ENCODE assay signal across 10 mouse cellular contexts in the genomic region with DNA sequence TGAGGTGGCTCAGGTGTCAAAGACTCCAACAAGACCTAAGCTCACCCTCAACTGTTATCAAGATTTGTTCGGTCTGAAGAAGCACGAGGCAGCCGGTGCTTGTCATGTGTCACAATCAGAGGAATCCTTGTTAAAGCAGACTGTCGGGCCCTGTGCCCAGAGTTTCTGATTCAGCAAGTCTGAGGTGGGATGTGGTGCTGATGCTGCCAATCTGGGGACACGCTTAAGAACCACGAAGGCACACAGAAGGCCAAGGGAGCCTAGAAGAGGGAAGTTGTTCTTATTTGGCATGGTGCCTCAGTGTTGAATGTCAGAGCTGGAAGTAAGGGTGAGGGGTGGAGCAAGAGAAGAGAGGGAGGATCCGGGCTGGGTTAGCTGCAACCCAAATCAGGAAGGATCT.
A peak's percentile ranks its signal among the peaks of the same experiment; 100 is the strongest.
DNase-seq lines count a peak whose midpoint lies in the region; ATAC-seq and TF ChIP-seq lines count a peak whose summit lies in the region.
"Had no signal": no experiment of that assay in that cellular context is flagged by ENCODE, and none has a peak within 500 bp of the region (broad histone marks: within the 10 kb centered on the region; RNA-seq: fewer than 3 reads in every experiment).

No protein-coding gene starts in this region.

- no peaks in the 10 kb centered on the region for H3K4me1 ChIP-seq in forebrain, postnatal 0 days (ENCODE audit: insufficient read depth)
- peaks cover 15% of the 10 kb centered on the region for H3K4me1 ChIP-seq in forebrain, embryonic 12.5 days
- H3K4me1 ChIP-seq in lung, embryonic 14.5 days (ENCODE audit: insufficient read depth): peaks cover 44% of the 10 kb centered on the region
- peaks cover 17% of the 10 kb centered on the region for H3K4me1 ChIP-seq in hindbrain, embryonic 12.5 days
- H3K4me1 ChIP-seq: liver, embryonic 13.5 days had no signal

- no peak overlapping the region for H3K9ac ChIP-seq in forebrain, postnatal 0 days
- no peak overlapping the region for H3K9ac ChIP-seq in forebrain, embryonic 12.5 days
- H3K9ac ChIP-seq in lung, embryonic 14.5 days: no peak overlapping the region
- no peak overlapping the region for H3K9ac ChIP-seq in hindbrain, embryonic 12.5 days
- H3K9ac ChIP-seq: liver, embryonic 13.5 days had no signal

- TF ChIP-seq CTCF in forebrain, postnatal 0 days (IDR thresholded peaks at IDR 0.05; ENCODE audit: low read depth): no peak
- TF ChIP-seq CTCF in lung, embryonic 14.5 days (IDR thresholded peaks at IDR 0.05; ENCODE audit: low read depth): no peak

- no peaks in the 10 kb centered on the region for H3K9me3 ChIP-seq in forebrain, postnatal 0 days (ENCODE audit: low read length)
- H3K9me3 ChIP-seq in forebrain, embryonic 12.5 days: no peaks in the 10 kb centered on the region
- no peaks in the 10 kb centered on the region for H3K9me3 ChIP-seq in lung, embryonic 14.5 days (ENCODE audit: low read depth, low read length)
- H3K9me3 ChIP-seq in hindbrain, embryonic 12.5 days (replicated peaks): 0 out of 2 replicates have a peak, but pooled peaks cover 5% of the 10 kb centered on the region
- H3K9me3 ChIP-seq: liver, embryonic 13.5 days had no signal

- H3K27ac ChIP-seq in forebrain, postnatal 0 days (ENCODE audit: low read depth, low read length): no peak overlapping the region
- H3K27ac ChIP-seq in forebrain, embryonic 12.5 days: no peak overlapping the region
- peak overlapping the region; percentile 51 for H3K27ac ChIP-seq in lung, embryonic 14.5 days (ENCODE audit: low read depth)
- H3K27ac ChIP-seq in hindbrain, embryonic 12.5 days: no peak overlapping the region
- H3K27ac ChIP-seq: liver, embryonic 13.5 days had no signal

- no peaks in the 10 kb centered on the region for H3K27me3 ChIP-seq in forebrain, postnatal 0 days (ENCODE audit: insufficient read depth, low read length)
- peaks cover 12% of the 10 kb centered on the region; the same call in 1 of the 2 replicates for H3K27me3 ChIP-seq in forebrain, embryonic 12.5 days
- no peaks in the 10 kb centered on the region for H3K27me3 ChIP-seq in lung, embryonic 14.5 days (ENCODE audit: insufficient read depth, low read length)
- peaks cover 4% of the 10 kb centered on the region; the same call in 1 of the 2 replicates for H3K27me3 ChIP-seq in hindbrain, embryonic 12.5 days
- H3K27me3 ChIP-seq: liver, embryonic 13.5 days had no signal

- no peak overlapping the region for H3K4me2 ChIP-seq in forebrain, postnatal 0 days (ENCODE audit: low read depth)
- H3K4me2 ChIP-seq in forebrain, embryonic 12.5 days: no peak overlapping the region
- no peak overlapping the region for H3K4me2 ChIP-seq in lung, embryonic 14.5 days
- no peak overlapping the region for H3K4me2 ChIP-seq in hindbrain, embryonic 12.5 days (replicated peaks)
- H3K4me2 ChIP-seq: liver, embryonic 13.5 days had no signal

- H3K36me3 ChIP-seq in forebrain, postnatal 0 days (ENCODE audit: insufficient read depth): no peaks in the 10 kb centered on the region
- H3K36me3 ChIP-seq in forebrain, embryonic 12.5 days (replicated peaks): no peaks in the 10 kb centered on the region
- no peaks in the 10 kb centered on the region for H3K36me3 ChIP-seq in lung, embryonic 14.5 days (ENCODE audit: insufficient read depth)
- H3K36me3 ChIP-seq in hindbrain, embryonic 12.5 days: no peaks in the 10 kb centered on the region
- H3K36me3 ChIP-seq: liver, embryonic 13.5 days had no signal

- ATAC-seq in forebrain, postnatal 0 days: peak; percentile 51
- no peak for ATAC-seq in forebrain, embryonic 12.5 days (ENCODE audit: low FRiP score)
- ATAC-seq in lung, embryonic 14.5 days (ENCODE audit: insufficient read depth): peak; percentile 66
- ATAC-seq in hindbrain, embryonic 12.5 days (ENCODE audit: low FRiP score): no peak

- intact Hi-C loops in heart, postnatal 36 days (cut with DNase I): no loop called here

- no peak overlapping the region for H3K4me3 ChIP-seq in forebrain, postnatal 0 days (ENCODE audit: low read depth, low read length)
- no peak overlapping the region for H3K4me3 ChIP-seq in forebrain, embryonic 12.5 days (replicated peaks)
- H3K4me3 ChIP-seq in lung, embryonic 14.5 days (ENCODE audit: low read depth, low read length): no peak overlapping the region
- H3K4me3 ChIP-seq in hindbrain, embryonic 12.5 days: no peak overlapping the region
- H3K4me3 ChIP-seq: erythroblast, embryonic 14.5 days; liver, embryonic 13.5 days had no signal

- peak; percentile 65 for DNase-seq in forebrain, postnatal 0 days
- DNase-seq in Muller cell, postnatal 12 days (ENCODE audit: inconsistent ontology term): peak; percentile 66
- peak; percentile 22 to 23 for DNase-seq in heart, postnatal 36 days
- DNase-seq in lung, embryonic 14.5 days: peak; percentile 89
- no peak for DNase-seq in thymus, postnatal 36 days
- no peak for DNase-seq in ovary, adult 18-20 months (ENCODE audit: low spot score)
- DNase-seq: liver, embryonic 13.5 days had no signal

- 60% methylated on average over 7 of the region's 7 CpGs for WGBS in forebrain, postnatal 0 days
- 89% methylated on average over 7 of the region's 7 CpGs for WGBS in forebrain, embryonic 12.5 days
- 31% methylated on average over 7 of the region's 7 CpGs for WGBS in lung, embryonic 14.5 days
- whole genome bisulfite sequencing in hindbrain, embryonic 12.5 days: 86% methylated on average over 7 of the region's 7 CpGs

Comparison
In these comparisons a context has a peak if more than half of its experiments do, and no peak if none do; other contexts are left out.
1. ATAC-seq: peak in forebrain, postnatal 0 days (single experiment) and lung, embryonic 14.5 days (single experiment); none in forebrain, embryonic 12.5 days (single experiment) and hindbrain, embryonic 12.5 days (single experiment).
2. DNase-seq: peak in forebrain, postnatal 0 days (single experiment), Muller cell, postnatal 12 days (single experiment), heart, postnatal 36 days (2 of 2) and lung, embryonic 14.5 days (single experiment); none in thymus, postnatal 36 days (0 of 2) and ovary, adult 18-20 months (single experiment).